Mouse (Mus musculus) ZHBTc4 (cell line): ENCODE data around the gene Rnf34.
A peak's percentile ranks its signal among the peaks of the same experiment; 100 is the strongest.

Experiments used
- DNase-seq: peaks from one replicate; pipeline ENCODE4 v3.0.0-alpha.2; 2011; ENCODE audit warnings: low read depth, low spot score

Gene Rnf34

DNA sequence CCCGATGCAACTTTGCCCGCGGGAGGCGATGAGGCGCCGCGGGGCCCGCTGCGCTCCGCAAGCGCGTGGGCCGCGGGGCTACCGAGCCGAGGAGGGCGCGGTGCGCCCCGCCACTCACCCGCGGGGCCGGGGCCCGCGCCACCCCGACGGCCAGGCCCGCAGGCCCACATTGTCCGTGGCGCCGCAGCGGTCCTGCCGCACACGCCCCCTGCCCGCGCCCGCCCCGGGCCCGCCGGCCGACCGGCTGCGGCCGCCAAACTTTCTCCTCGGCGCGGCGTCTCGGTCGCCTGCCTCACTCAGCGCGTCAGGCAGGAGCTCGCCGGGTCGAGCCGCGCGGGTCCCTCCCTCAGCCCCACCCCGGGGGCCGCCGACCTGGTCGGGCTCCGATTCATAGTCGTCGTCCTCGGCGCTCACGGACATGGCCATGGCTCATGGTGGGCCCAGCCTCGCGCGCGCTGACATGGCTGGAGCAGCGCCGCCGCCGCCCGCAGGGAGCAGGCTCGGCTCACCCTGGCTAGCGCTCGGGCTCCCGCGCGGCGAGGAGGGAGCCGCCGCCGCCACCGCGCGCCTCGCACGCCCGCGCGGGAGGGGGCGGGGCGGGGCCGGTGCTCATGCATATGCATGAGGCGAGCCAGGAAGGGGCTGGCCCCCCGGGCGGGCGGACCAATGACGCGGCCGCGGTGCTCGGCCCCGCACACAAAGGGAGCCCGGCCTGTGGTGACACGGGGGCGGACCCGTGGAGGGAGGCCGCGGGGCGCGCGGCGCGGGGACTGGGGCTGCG is 50.1 kb downstream of the Rnf34 start:
- peak; percentile 94 for DNase-seq

GRCm38 (mm10) chr5:122900558-122901171 is 50.8 kb downstream of the Rnf34 start:
- DNase-seq: no peak

- no peak for DNase-seq
Observed at GRCm38 (mm10) chr5:122901179-122901578, 51.3 kb downstream of the Rnf34 start.

DNA sequence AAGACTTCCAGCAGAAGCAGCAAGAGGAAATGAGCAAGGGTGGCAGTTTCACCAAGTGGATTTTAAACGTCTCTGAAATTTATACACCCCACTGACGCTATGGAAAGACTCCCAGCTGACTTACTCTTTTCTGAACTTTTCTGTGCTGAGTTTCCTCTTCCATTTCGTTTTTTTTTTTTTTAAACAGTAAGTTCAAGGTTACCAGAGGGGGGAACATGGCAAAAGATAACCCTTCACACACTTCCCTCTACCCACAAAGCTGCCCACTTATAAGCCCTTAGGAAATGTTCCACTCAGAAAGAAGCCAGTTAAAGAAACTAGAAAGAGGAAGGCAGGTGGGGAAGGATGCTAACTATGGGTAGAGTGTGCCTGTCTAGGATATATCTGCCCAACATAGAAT is 51.8 kb downstream of the Rnf34 start:
- no peak for DNase-seq

DNA sequence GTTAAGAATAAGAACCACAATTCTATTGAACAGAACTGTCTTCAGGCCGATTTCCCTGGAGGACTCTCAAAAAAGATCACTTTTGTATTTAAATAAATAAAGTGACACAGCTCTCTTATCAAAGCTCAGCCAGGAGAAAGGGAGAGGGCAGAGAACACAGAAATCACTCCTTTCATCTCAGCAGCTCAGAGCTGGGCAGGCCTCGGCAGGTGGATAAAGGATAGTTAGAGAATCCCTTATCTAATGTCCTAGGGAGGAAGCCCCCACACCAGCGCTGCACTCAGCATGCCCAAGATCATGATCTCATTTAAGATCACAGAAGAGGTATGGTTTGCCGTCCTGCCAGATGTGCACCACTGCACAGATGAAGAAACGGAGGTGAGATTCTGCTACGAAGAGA is 52.4 kb downstream of the Rnf34 start:
- no peak for DNase-seq

GRCm38 (mm10) chr5:122903165-122903564 is 53.3 kb downstream of the Rnf34 start:
- DNase-seq: no peak

GRCm38 (mm10) chr5:122907182-122907581 is 57.3 kb downstream of the Rnf34 start:
- DNase-seq: no peak

DNA sequence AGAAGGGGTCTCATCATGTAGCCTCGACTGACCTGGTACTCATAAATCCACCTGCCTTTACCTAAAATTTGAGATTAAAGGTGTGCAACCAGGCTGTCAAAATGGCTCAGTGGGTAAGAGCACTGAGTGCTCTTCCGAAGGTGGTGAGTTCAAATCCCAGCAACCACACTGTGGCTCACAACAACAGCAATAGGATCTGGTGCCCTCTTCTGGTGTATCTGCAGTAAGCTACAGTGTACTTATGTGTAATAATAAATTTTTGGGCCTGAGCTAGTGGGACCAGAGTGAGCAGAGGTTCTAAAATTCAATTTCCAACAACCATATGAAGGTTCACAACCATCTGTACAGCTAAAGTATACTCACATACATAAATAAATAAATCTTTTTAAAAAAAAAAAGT is 58.2 kb downstream of the Rnf34 start:
- no peak for DNase-seq

- DNase-seq: no peak
Observed at GRCm38 (mm10) chr5:122909481-122909880, 59.6 kb downstream of the Rnf34 start.

- DNase-seq: peak; percentile 87
Observed at GRCm38 (mm10) chr5:122912863-122913262, 63.0 kb downstream of the Rnf34 start.

- peak; percentile 76 for DNase-seq
Observed at GRCm38 (mm10) chr5:122916147-122916546, 66.3 kb downstream of the Rnf34 start.

GRCm38 (mm10) chr5:122917982-122918711 is 68.3 kb downstream of the Rnf34 start:
- DNase-seq: peak; percentile 60

DNA sequence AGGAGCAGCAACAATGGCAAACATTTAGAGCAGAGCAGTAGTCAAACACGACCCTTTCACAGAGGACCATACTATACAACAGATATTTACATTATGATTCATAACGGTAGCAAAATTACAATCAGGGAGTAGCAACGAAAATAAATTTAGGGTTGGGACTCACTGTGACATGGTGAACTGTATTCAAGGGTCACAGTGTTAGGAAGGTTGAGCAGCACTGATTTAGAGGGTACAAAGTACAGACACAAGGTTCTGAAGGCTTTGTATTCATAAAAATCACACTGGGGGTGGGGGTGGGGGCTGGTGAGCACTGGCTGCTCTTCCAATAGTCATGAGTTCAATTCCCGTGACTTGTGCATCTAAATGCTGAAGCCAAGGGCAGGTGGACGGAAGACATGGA is 70.7 kb downstream of the Rnf34 start:
- DNase-seq: no peak
